Mouse (Mus musculus) olfactory bulb, adult 2 months (tissue): Measurements from ENCODE around the gene Vrk1.

ENCODE experiments used
- CTCF ChIP-seq: fragments of 200-500 bp; IDR thresholded peaks from 2 replicates; pipeline ENCODE4 v1.5.1; 2012; ENCODE audit warnings: low read depth, mild to moderate bottlenecking, low read length, moderate library complexity; ENCODE audit not compliant: insufficient read depth
- POLR2A ChIP-seq: fragments of 200-500 bp; IDR thresholded peaks from 2 replicates; pipeline ENCODE4 v1.6.1; 2012; ENCODE audit warnings: mild to moderate bottlenecking, low read depth, low read length, moderate library complexity; ENCODE audit not compliant: insufficient read depth

- no peak for TF ChIP-seq POLR2A
- no peak for TF ChIP-seq CTCF
These were observed 93.0 kb downstream of the Vrk1 start for GRCm38 (mm10) chr12:106102726-106103643.
